Comparison of ENCODE assay signal across 12 mouse cellular contexts in genomic region chr4:133873926-133874864, GRCm38 (mm10). TPM values are rescaled to one million over a fixed set of nuclear protein-coding genes. Genes with fewer than 3 reads are reported as not detected.
DNase-seq lines count a peak whose midpoint lies in the region; ATAC-seq and TF ChIP-seq lines count a peak whose summit lies in the region.
"Had no signal": no experiment of that assay in that cellular context is flagged by ENCODE, and none has a peak within 500 bp of the region (broad histone marks: within the 10 kb centered on the region; RNA-seq: fewer than 3 reads in every experiment).

No protein-coding gene starts in this region.

- H3K9ac ChIP-seq in liver, embryonic 15.5 days: peak overlapping the region; percentile 44
- no peak overlapping the region for H3K9ac ChIP-seq in hindbrain, postnatal 0 days (replicated peaks; ENCODE audit: low read length)
- H3K9ac ChIP-seq: forebrain, embryonic 13.5 days; lung, embryonic 15.5 days had no signal

- H3K27ac ChIP-seq in gastrocnemius, adult 2 months: peak overlapping the region; percentile 35; the same call in 1 of the 2 replicates
- H3K27ac ChIP-seq in thymus, adult 2 months (ENCODE audit: control insufficient read depth, insufficient read depth, low read length): 0 out of 2 replicates have a peak overlapping the region, but pooled peaks have one; percentile 7
- H3K27ac ChIP-seq in liver, embryonic 15.5 days (replicated peaks): peak overlapping the region; percentile 98
- H3K27ac ChIP-seq in hindbrain, postnatal 0 days: no peak overlapping the region
- H3K27ac ChIP-seq: forebrain, embryonic 13.5 days; lung, embryonic 15.5 days had no signal

- intact Hi-C loops in gastrocnemius, adult 2 months (cut with DNase I): no loop called here

- peak; percentile 49 for ATAC-seq in liver, embryonic 15.5 days (ENCODE audit: insufficient read depth)
- ATAC-seq in hindbrain, postnatal 0 days: no peak
- ATAC-seq: forebrain, embryonic 13.5 days had no signal

- 32% methylated on average over 17 of the region's 17 CpGs for WGBS in thymus, adult 2 months
- 16% methylated on average over 17 of the region's 17 CpGs for WGBS in liver, embryonic 15.5 days (ENCODE audit: insufficient replicate concordance)
- 81% methylated on average over 17 of the region's 17 CpGs for WGBS in hindbrain, postnatal 0 days

- TF ChIP-seq POLR2A in thymus, adult 2 months (IDR thresholded peaks at IDR 0.05; ENCODE audit: control insufficient read depth, extremely low read depth, insufficient read depth, low read length, poor library complexity): no peak

- TF ChIP-seq CTCF in gastrocnemius, adult 2 months (IDR thresholded peaks at IDR 0.05): no peak
- TF ChIP-seq CTCF in thymus, adult 2 months (IDR thresholded peaks at IDR 0.05; ENCODE audit: borderline replicate concordance, control insufficient read depth, extremely low read depth, insufficient read depth, low read length, poor library complexity): no peak
- no peak for TF ChIP-seq CTCF in hindbrain, postnatal 0 days (IDR thresholded peaks at IDR 0.05; ENCODE audit: low read depth)

- no peaks in the 10 kb centered on the region for H3K36me3 ChIP-seq in thymus, adult 2 months (ENCODE audit: control insufficient read depth, insufficient read depth, low read length)
- peaks cover 26% of the 10 kb centered on the region for H3K36me3 ChIP-seq in liver, embryonic 15.5 days (replicated peaks)
- no peaks in the 10 kb centered on the region for H3K36me3 ChIP-seq in hindbrain, postnatal 0 days (ENCODE audit: insufficient read depth, low read length)
- H3K36me3 ChIP-seq: lung, embryonic 15.5 days had no signal

- H3K4me3 ChIP-seq in gastrocnemius, adult 2 months: peak overlapping the region; percentile 49
- H3K4me3 ChIP-seq in thymus, adult 2 months (ENCODE audit: control insufficient read depth, insufficient read depth, low read length): no peak overlapping the region
- H3K4me3 ChIP-seq in liver, embryonic 15.5 days (replicated peaks): peak overlapping the region; percentile 73
- H3K4me3 ChIP-seq in hindbrain, postnatal 0 days (ENCODE audit: low read length): no peak overlapping the region
- H3K4me3 ChIP-seq: forebrain, embryonic 13.5 days; lung, embryonic 15.5 days had no signal

- no peak for DNase-seq in gastrocnemius, adult 2 months
- no peak for DNase-seq in gastrocnemius, postnatal 25 days
- DNase-seq in thymus, adult 2 months: no peak
- DNase-seq in thymus, postnatal 25 days: no peak
- no peak for DNase-seq in left cerebral cortex, adult 11 months (ENCODE audit: low spot score)
- no peak for DNase-seq in hindbrain, postnatal 0 days (ENCODE audit: low spot score)
- no peak for DNase-seq in layer of hippocampus, postnatal 14 days (ENCODE audit: low spot score in 2 of 2)
- DNase-seq: adrenal gland, postnatal 10 days; cerebellum, postnatal 36 days had no signal

- no peaks in the 10 kb centered on the region for H3K9me3 ChIP-seq in liver, embryonic 15.5 days (replicated peaks)
- H3K9me3 ChIP-seq in hindbrain, postnatal 0 days (ENCODE audit: low read length): no peaks in the 10 kb centered on the region
- H3K9me3 ChIP-seq: forebrain, embryonic 13.5 days; lung, embryonic 15.5 days had no signal

- peak overlapping the region; percentile 76 for H3K4me2 ChIP-seq in liver, embryonic 15.5 days
- no peak overlapping the region for H3K4me2 ChIP-seq in hindbrain, postnatal 0 days (ENCODE audit: low read depth, low read length)
- H3K4me2 ChIP-seq: forebrain, embryonic 13.5 days; lung, embryonic 15.5 days had no signal

- no peaks in the 10 kb centered on the region for H3K27me3 ChIP-seq in thymus, adult 2 months (ENCODE audit: control insufficient read depth, insufficient read depth, low read length)
- H3K27me3 ChIP-seq in liver, embryonic 15.5 days: no peaks in the 10 kb centered on the region
- no peaks in the 10 kb centered on the region for H3K27me3 ChIP-seq in hindbrain, postnatal 0 days (ENCODE audit: insufficient read depth, low read length)
- H3K27me3 ChIP-seq: forebrain, embryonic 13.5 days; lung, embryonic 15.5 days had no signal

- peaks cover 52% of the 10 kb centered on the region for H3K4me1 ChIP-seq in thymus, adult 2 months (replicated peaks; ENCODE audit: control insufficient read depth, insufficient read depth, low read length)
- H3K4me1 ChIP-seq in liver, embryonic 15.5 days (replicated peaks): peaks cover 88% of the 10 kb centered on the region
- no peaks in the 10 kb centered on the region for H3K4me1 ChIP-seq in hindbrain, postnatal 0 days (ENCODE audit: insufficient read depth, low read length)
- H3K4me1 ChIP-seq: forebrain, embryonic 13.5 days had no signal

RNA-seq across cellular contexts. Expression of gene Rps6ka1, which starts 13.4 kb away (rescaled TPM):
- total RNA-seq in gastrocnemius, adult 2 months (2021): 1 to 10 TPM; 3.5 to 4.8 TPM
- 1 to 10 TPM; 4.0 to 4.3 TPM for total RNA-seq in gastrocnemius, postnatal 25 days (2021)
- polyA plus RNA-seq in thymus, adult 2 months (2012; rRNA removed): 79.3 and 84.0 TPM in 2 replicates
- 68.0 and 77.2 TPM in 2 replicates for polyA plus RNA-seq in liver, embryonic 15.5 days (2015; fragmentation: Nextera tagmentation; extraction: Ambion mirVana)
- total RNA-seq in hindbrain, postnatal 0 days (2014; rRNA removed): 28.0 and 31.1 TPM in 2 replicates
- polyA plus RNA-seq in hindbrain, postnatal 0 days (2015; fragmentation: Nextera tagmentation; extraction: Ambion mirVana): 20.4 and 22.6 TPM in 2 replicates
- total RNA-seq in layer of hippocampus, postnatal 14 days (2021): 10 to 100 TPM; 13.6 to 14.4 TPM

Comparison
In these comparisons a context has a peak if more than half of its experiments do, and no peak if none do; other contexts are left out.
1. H3K4me3 ChIP-seq: peak in gastrocnemius, adult 2 months (single experiment) and liver, embryonic 15.5 days (single experiment); none in thymus, adult 2 months (single experiment) and hindbrain, postnatal 0 days (single experiment).